Mouse (Mus musculus) erythroblast, embryonic 14.5 days (primary cell): Measurements from ENCODE around the gene Pxdc1. TPM values are rescaled to one million over a fixed set of nuclear protein-coding genes. Genes with fewer than 3 reads are reported as not detected.

Experiments used
- H3K27me3 ChIP-seq: 2 replicates; pipeline ENCODE4 v1.6.1; 2012; ENCODE audit warnings: inconsistent platforms; ENCODE audit not compliant: control insufficient read depth
- H3K36me3 ChIP-seq: 2 replicates; pipeline ENCODE4 v1.6.1; 2012; ENCODE audit warnings: mild to moderate bottlenecking, inconsistent platforms; ENCODE audit not compliant: control insufficient read depth
- H3K4me1 ChIP-seq: 2 replicates; pipeline ENCODE4 v1.6.1; 2012; ENCODE audit warnings: inconsistent platforms; ENCODE audit not compliant: control insufficient read depth
- H3K4me3 ChIP-seq: replicated peaks from 2 replicates; pipeline ENCODE3; 2012; ENCODE audit warnings: moderate library complexity, mild to moderate bottlenecking, inconsistent platforms
- H3K9me3 ChIP-seq: 2 replicates; pipeline ENCODE4 v1.6.1; 2012; ENCODE audit warnings: low read length, inconsistent platforms, mixed read lengths; ENCODE audit not compliant: control insufficient read depth
- GATA1 ChIP-seq: IDR thresholded peaks from 2 replicates; pipeline ENCODE4 v1.6.1; 2012; ENCODE audit warnings: low read length, inconsistent platforms, mixed read lengths
- TAL1 ChIP-seq: IDR thresholded peaks from 3 replicates; pipeline ENCODE4 v1.6.1; 2012; ENCODE audit warnings: low read length, inconsistent platforms, mixed read lengths
- polyA plus RNA-seq: library from polyadenylated mRNA; stranded (reverse); fragments of >175 nt; gene quantifications from 2 replicates; pipeline ENCODE4 v1.2.3, GENCODE M21; 2012

The Pxdc1 gene
- polyA plus RNA-seq, 1 experiment, result 0.02 TPM

GRCm38 (mm10) chr13:34644401-34644800 is 8.9 kb downstream of the Pxdc1 start:
- Histone ChIP-seq H3K4me3 (no peak overlapping the region), H3K36me3 (peaks cover 4% of the 10 kb centered on the region; the same call in 1 of the 2 replicates), H3K4me1 (no peaks in the 10 kb centered on the region), H3K9me3 (no peaks in the 10 kb centered on the region), H3K27me3 (peaks cover 2% of the 10 kb centered on the region)
- TF ChIP-seq TAL1 (no peak), GATA1 (no peak)

DNA sequence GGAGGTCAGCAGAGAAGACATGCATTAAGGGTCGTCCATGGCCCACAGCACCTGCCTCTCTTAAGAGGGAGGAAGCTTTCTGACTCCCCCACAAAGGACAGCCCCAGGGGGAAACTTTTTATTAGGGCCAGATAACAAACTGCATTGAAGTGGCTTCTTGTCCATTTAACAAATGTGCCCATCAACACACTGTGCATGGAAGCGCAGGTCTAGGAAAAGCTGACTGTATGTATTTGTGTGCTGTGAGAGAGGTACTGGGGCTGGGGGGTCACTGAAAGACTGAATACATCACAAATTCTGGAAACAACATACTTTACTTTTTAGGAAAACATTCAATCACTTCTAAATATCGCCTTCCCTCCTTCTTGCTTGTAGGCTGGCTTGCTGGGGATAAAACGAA is 9.4 kb downstream of the Pxdc1 start:
- TF ChIP-seq TAL1 (no peak), GATA1 (no peak)
- Histone ChIP-seq H3K27me3 (peaks cover 2% of the 10 kb centered on the region; the same call in 1 of the 2 replicates), H3K9me3 (no peaks in the 10 kb centered on the region), H3K36me3 (peaks cover 4% of the 10 kb centered on the region; the same call in 1 of the 2 replicates), H3K4me3 (no peak overlapping the region), H3K4me1 (no peaks in the 10 kb centered on the region)

- no peak for TF ChIP-seq TAL1
- no peak for TF ChIP-seq GATA1
- Histone ChIP-seq H3K36me3 (peaks cover 4% of the 10 kb centered on the region; the same call in 1 of the 2 replicates), H3K27me3 (0 out of 2 replicates have a peak, but pooled peaks cover 2% of the 10 kb centered on the region), H3K4me3 (no peak overlapping the region), H3K4me1 (no peaks in the 10 kb centered on the region), H3K9me3 (no peaks in the 10 kb centered on the region)
These were observed 10.1 kb downstream of the Pxdc1 start for GRCm38 (mm10) chr13:34642941-34643875.

GRCm38 (mm10) chr13:34641066-34641465 is 12.2 kb downstream of the Pxdc1 start:
- Histone ChIP-seq H3K4me1 (no peaks in the 10 kb centered on the region), H3K9me3 (no peaks in the 10 kb centered on the region)
- TF ChIP-seq TAL1, result no peak
- no peak for TF ChIP-seq GATA1

GRCm38 (mm10) chr13:34635978-34636377 is 17.3 kb downstream of the Pxdc1 start:
- Histone ChIP-seq H3K36me3 (peaks cover 5% of the 10 kb centered on the region; the same call in 1 of the 2 replicates), H3K4me3 (no peak overlapping the region), H3K4me1 (no peaks in the 10 kb centered on the region), H3K27me3 (no peaks in the 10 kb centered on the region), H3K9me3 (no peaks in the 10 kb centered on the region)
- no peak for TF ChIP-seq TAL1
- TF ChIP-seq GATA1, result no peak

More at GRCm38 (mm10) chr13:34641066-34641465, 12.2 kb downstream of the Pxdc1 start:
- peaks cover 9% of the 10 kb centered on the region; the same call in 1 of the 2 replicates for H3K36me3 ChIP-seq
- no peaks in the 10 kb centered on the region for H3K27me3 ChIP-seq
- no peak overlapping the region for H3K4me3 ChIP-seq

DNA sequence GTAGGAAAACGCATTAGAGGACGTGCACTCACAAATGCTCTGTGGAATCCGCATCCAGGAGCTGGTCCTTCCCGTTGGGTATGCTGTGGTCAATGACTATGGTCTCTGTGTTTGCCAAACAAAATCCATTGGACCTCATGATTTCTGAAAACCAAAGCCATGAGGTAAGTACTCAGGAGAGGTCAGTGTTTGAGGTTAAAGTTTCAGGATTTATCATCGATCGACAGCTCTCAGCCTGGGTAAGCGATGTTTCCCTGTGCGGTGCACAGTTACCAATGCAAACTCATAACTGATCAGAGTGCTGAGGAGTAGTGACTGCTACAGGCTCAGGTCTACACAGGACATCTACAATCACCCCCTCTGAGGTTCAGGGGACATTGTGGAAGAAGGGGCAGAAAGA is 23.0 kb downstream of the Pxdc1 start:
- no peak for TF ChIP-seq TAL1
- TF ChIP-seq GATA1, result no peak
- H3K4me3 ChIP-seq, result no peak overlapping the region
- no peaks in the 10 kb centered on the region for H3K27me3 ChIP-seq
- peaks cover 4% of the 10 kb centered on the region; the same call in 1 of the 2 replicates for H3K36me3 ChIP-seq
- H3K4me1 ChIP-seq, result no peaks in the 10 kb centered on the region
- no peaks in the 10 kb centered on the region for H3K9me3 ChIP-seq

DNA sequence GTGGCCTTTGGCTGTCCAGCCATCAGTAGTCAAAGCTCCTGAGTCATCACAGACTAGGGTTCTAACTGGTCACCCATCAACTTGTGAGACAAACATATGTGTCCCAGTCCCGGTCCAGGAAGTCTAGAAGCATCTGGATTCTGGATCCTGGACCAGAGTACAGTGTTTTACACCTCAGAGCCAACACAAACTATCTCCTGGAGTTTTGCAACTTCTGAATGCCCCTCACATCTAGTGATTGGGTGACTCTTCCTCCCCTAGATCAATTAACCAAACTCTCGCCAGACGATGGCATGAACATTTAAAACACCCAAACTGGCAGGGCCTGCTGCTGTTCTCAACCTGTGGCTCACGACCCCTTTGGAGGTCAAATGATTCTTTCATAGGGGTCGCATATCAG is 23.5 kb downstream of the Pxdc1 start:
- Histone ChIP-seq H3K4me3 (no peak overlapping the region), H3K4me1 (no peaks in the 10 kb centered on the region), H3K36me3 (peaks cover 4% of the 10 kb centered on the region; the same call in 1 of the 2 replicates), H3K9me3 (no peaks in the 10 kb centered on the region), H3K27me3 (no peaks in the 10 kb centered on the region)
- TF ChIP-seq GATA1 (no peak), TAL1 (no peak)

DNA sequence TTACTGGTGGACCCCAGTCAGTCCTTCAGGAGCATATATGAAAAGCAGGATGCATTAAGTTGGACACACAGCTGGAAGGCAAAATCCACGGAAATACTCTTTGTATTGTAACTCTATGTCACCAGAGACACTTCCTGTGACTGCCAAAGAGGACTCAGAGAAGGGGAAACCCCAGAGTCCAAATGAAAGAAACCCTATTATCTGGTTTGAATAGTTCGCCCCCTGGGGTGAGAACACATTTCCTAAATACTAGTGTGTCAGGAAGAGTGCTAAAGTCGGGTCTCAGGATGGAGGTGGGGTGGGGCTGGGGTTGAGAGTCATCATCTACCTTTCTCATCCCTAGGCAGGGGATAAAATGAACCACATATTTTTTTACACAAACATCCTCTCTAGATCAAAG is 25.8 kb downstream of the Pxdc1 start:
- Histone ChIP-seq H3K4me3 (no peak overlapping the region), H3K36me3 (peaks cover 4% of the 10 kb centered on the region; the same call in 1 of the 2 replicates), H3K4me1 (no peaks in the 10 kb centered on the region), H3K27me3 (no peaks in the 10 kb centered on the region), H3K9me3 (no peaks in the 10 kb centered on the region)
- no peak for TF ChIP-seq GATA1

DNA sequence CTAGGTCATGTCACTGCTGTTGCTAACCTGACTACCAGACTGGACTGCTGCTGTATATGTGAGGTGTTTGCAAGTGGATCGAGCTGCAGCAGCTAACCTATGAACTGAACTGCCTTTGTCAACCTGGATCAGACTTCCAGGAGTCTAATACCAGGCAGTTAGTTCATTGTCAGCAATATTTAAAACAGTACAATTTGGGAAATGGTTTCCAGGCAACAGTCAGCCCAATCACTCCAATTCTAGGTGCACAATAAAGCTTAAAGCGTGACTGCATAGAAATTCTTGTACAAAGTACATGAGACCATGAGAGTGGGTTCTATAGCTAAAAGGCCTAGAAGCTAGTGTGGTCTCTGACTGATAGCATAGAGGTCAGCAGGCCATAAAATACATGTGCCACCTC is 28.9 kb downstream of the Pxdc1 start:
- Histone ChIP-seq H3K4me1 (no peaks in the 10 kb centered on the region), H3K36me3 (peaks cover 3% of the 10 kb centered on the region; the same call in 1 of the 2 replicates), H3K9me3 (no peaks in the 10 kb centered on the region), H3K4me3 (no peak overlapping the region), H3K27me3 (no peaks in the 10 kb centered on the region)
- TF ChIP-seq GATA1, result no peak
- TF ChIP-seq TAL1, result no peak
